Mouse (Mus musculus) liver, embryonic 14.5 days (tissue): ENCODE results near the gene Pepd.

Experiments
- CTCF ChIP-seq: IDR thresholded peaks from 2 replicates; pipeline ENCODE4 v1.5.1; 2016; ENCODE audit warnings: antibody characterized with exemption, low read depth, control low read depth
- EP300 ChIP-seq: IDR thresholded peaks from 2 replicates; pipeline ENCODE4 v1.6.1; 2016; ENCODE audit warnings: antibody characterized with exemption, low read depth

DNA sequence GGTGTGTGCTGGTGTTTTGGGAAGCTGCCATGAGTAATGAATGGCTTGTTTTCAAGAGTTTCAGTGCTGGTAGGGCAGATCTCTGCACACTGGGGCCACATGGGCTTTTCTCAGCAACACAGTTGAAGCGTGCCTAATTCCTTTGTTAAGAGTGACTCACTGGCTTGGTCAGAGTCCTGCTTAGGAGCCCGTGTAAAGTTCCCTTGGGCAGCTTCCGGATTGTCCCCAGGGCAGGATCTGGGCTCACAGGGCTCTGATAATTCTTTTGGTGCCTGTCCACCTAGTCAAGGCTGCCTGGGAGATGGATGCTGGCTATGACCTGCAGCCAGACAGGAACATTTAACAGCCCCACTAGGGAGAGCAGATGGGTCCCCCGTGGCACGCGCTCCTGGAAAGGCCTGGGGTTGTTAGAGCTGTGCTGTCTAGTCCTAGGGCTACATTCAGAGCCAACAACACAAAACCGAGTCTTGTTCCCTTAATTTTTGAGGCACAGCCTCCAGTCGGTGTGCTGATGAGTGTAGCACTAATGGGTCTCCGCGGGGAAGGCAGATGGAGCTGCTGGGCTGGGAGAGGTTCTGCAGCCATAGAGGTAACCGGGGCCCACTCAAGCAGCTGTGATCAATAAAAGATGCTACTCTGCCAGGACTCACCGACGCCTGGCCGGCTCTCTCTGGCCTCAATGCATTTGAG, 27.2 kb downstream of the Pepd start:
- TF ChIP-seq CTCF (no peak), EP300 (no peak)
